Mouse (Mus musculus): ENCODE measurements around the gene Fscn2. TPM values are rescaled to one million over a fixed set of nuclear protein-coding genes. Genes with fewer than 3 reads are reported as not detected.
"Not testable (repeated sequence)": the region's sequence is repeated elsewhere in the genome, so short reads cannot be mapped to it uniquely, and the experiment has no call there.

The Fscn2 gene
- polyA plus RNA-seq, 1 experiment from 2014 or later = 0.62 TPM

DNA sequence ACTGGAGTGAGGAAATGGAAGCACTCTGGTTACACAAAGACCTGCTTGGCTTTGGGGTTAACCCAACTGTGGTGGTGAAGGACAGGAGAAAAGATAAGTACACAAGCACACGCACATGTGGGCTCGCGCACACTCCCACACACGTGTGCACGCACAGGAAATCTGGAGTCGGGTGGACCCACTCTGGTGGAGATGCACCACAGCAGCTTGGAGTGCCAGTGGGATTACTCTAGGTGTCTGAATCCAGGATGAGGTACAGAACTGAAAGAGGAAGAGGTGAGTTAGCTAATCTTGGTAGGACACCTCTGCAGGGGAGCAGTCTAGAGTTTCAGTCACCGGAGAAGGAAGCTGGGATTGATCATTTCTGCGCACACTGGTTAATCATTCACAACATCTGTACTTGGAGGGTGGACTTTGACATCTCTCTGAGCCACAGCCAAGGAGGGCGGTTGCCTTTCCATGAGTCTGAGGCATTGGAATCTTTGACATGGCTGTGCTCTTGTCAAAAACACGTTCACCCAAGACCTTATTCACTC, 21.3 kb upstream of the Fscn2 start:
- ATAC-seq (ENCODE audit: insufficient number of reproducible peaks, insufficient read depth, low FRiP score, low read depth) = no peak
- H3K4me3 ChIP-seq (ENCODE audit: control insufficient read depth in 1 of 2, insufficient read depth in 1 of 2, low read depth in 1 of 2, low read length in 2 of 2) = no peak overlapping the region
- H3K4me2 ChIP-seq (ENCODE audit: low read length) = no peak overlapping the region
- H3K9me3 ChIP-seq (ENCODE audit: control insufficient read depth, low read length) = no peaks in the 10 kb centered on the region
- H3K4me1 ChIP-seq (ENCODE audit: control insufficient read depth in 2 of 2, insufficient read depth in 2 of 2, low read length in 2 of 2) = no peaks in the 10 kb centered on the region
- peaks cover 7% of the 10 kb centered on the region for H3K36me3 ChIP-seq (ENCODE audit: control insufficient read depth, insufficient read depth, low read length)
- H3K9ac ChIP-seq (ENCODE audit: low read length) = no peak overlapping the region
- WGBS = 79% methylated on average over 10 of the region's 10 CpGs
- H3K27ac ChIP-seq (replicated peaks in 1 of 2; ENCODE audit: control insufficient read depth in 1 of 2, insufficient read depth in 1 of 2, low read depth in 2 of 2, low read length in 2 of 2) = no peak overlapping the region
- no peaks in the 10 kb centered on the region for H3K27me3 ChIP-seq (ENCODE audit: control insufficient read depth, insufficient read depth, low read length)

DNA sequence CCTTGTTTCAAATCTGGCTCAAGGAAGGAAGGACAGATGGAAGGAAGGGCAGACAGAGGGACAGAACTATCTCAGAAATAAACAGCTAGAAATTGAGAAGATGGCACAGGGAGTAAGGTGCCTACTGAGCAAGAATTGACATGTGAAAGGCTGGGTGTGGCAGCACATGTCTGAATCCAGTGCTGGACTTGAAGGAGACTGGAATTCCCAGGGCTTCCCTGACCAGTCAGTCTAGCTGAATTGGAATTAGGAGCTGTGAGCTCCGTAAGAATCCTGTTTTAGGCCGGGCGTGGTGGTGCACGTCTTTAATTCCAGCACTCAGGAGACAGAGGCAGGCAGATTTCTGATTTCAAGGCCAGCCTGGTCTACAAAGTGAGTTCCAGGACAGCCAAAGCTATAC, 19.7 kb upstream of the Fscn2 start:
- 91% methylated on average over 4 of the region's 4 CpGs for WGBS
- no peak for ATAC-seq (ENCODE audit: insufficient number of reproducible peaks, insufficient read depth, low FRiP score, low read depth)
- Histone ChIP-seq H3K9ac (ENCODE audit: low read length) (no peak overlapping the region), H3K9me3 (ENCODE audit: control insufficient read depth, low read length) (no peaks in the 10 kb centered on the region), H3K4me1 (ENCODE audit: control insufficient read depth in 2 of 2, insufficient read depth in 2 of 2, low read length in 2 of 2) (0 out of 4 replicates have a peak, but pooled peaks cover 0 to 3% of the 10 kb centered on the region in 2 experiments), H3K27me3 (ENCODE audit: control insufficient read depth, insufficient read depth, low read length) (no peaks in the 10 kb centered on the region), H3K4me3 (ENCODE audit: control insufficient read depth in 1 of 2, insufficient read depth in 1 of 2, low read depth in 1 of 2, low read length in 2 of 2) (no peak overlapping the region), H3K36me3 (ENCODE audit: control insufficient read depth, insufficient read depth, low read length) (peaks cover 17% of the 10 kb centered on the region), H3K4me2 (ENCODE audit: low read length) (no peak overlapping the region), H3K27ac (replicated peaks in 1 of 2; ENCODE audit: control insufficient read depth in 1 of 2, insufficient read depth in 1 of 2, low read depth in 2 of 2, low read length in 2 of 2) (no peak overlapping the region)

GRCm38 (mm10) chr11:120342656-120343160, 18.6 kb upstream of the Fscn2 start:
- 0 out of 4 replicates have a peak, but pooled peaks cover 0 to 3% of the 10 kb centered on the region in 2 experiments for H3K4me1 ChIP-seq (ENCODE audit: control insufficient read depth in 2 of 2, insufficient read depth in 2 of 2, low read length in 2 of 2)
- H3K36me3 ChIP-seq (ENCODE audit: control insufficient read depth, insufficient read depth, low read length) = peaks cover 24% of the 10 kb centered on the region
- ATAC-seq (ENCODE audit: insufficient number of reproducible peaks, insufficient read depth, low FRiP score, low read depth) = no peak
- H3K4me2 ChIP-seq (ENCODE audit: low read length) = no peak overlapping the region
- H3K9ac ChIP-seq (ENCODE audit: low read length) = no peak overlapping the region
- WGBS = 88% methylated on average over 5 of the region's 5 CpGs
- no peak overlapping the region for H3K4me3 ChIP-seq (ENCODE audit: control insufficient read depth in 1 of 2, insufficient read depth in 1 of 2, low read depth in 1 of 2, low read length in 2 of 2)
- H3K27ac ChIP-seq (replicated peaks in 1 of 2; ENCODE audit: control insufficient read depth in 1 of 2, insufficient read depth in 1 of 2, low read depth in 2 of 2, low read length in 2 of 2) = no peak overlapping the region
- H3K27me3 ChIP-seq (ENCODE audit: control insufficient read depth, insufficient read depth, low read length) = no peaks in the 10 kb centered on the region
- H3K9me3 ChIP-seq (ENCODE audit: control insufficient read depth, low read length) = no peaks in the 10 kb centered on the region

GRCm38 (mm10) chr11:120343519-120344309, 17.6 kb upstream of the Fscn2 start:
- H3K4me1 ChIP-seq (ENCODE audit: control insufficient read depth in 2 of 2, insufficient read depth in 2 of 2, low read length in 2 of 2) = 0 out of 4 replicates have a peak, but pooled peaks cover 0 to 3% of the 10 kb centered on the region in 2 experiments
- no peak for ATAC-seq (ENCODE audit: insufficient number of reproducible peaks, insufficient read depth, low FRiP score, low read depth)
- no peak overlapping the region for H3K9ac ChIP-seq (ENCODE audit: low read length)
- no peak overlapping the region for H3K4me2 ChIP-seq (ENCODE audit: low read length)
- H3K9me3 ChIP-seq (ENCODE audit: control insufficient read depth, low read length) = no peaks in the 10 kb centered on the region
- 58% methylated on average over 5 of the region's 5 CpGs for WGBS
- no peak overlapping the region; a peak in 1 of 4 replicates for H3K4me3 ChIP-seq (ENCODE audit: control insufficient read depth in 1 of 2, insufficient read depth in 1 of 2, low read depth in 1 of 2, low read length in 2 of 2)
- H3K27me3 ChIP-seq (ENCODE audit: control insufficient read depth, insufficient read depth, low read length) = no peaks in the 10 kb centered on the region
- H3K27ac ChIP-seq (replicated peaks in 1 of 2; ENCODE audit: control insufficient read depth in 1 of 2, insufficient read depth in 1 of 2, low read depth in 2 of 2, low read length in 2 of 2) = peak overlapping the region in 1 of 2 experiments; percentile 48; a peak in 3 of 4 replicates
- H3K36me3 ChIP-seq (ENCODE audit: control insufficient read depth, insufficient read depth, low read length) = peaks cover 24% of the 10 kb centered on the region

DNA sequence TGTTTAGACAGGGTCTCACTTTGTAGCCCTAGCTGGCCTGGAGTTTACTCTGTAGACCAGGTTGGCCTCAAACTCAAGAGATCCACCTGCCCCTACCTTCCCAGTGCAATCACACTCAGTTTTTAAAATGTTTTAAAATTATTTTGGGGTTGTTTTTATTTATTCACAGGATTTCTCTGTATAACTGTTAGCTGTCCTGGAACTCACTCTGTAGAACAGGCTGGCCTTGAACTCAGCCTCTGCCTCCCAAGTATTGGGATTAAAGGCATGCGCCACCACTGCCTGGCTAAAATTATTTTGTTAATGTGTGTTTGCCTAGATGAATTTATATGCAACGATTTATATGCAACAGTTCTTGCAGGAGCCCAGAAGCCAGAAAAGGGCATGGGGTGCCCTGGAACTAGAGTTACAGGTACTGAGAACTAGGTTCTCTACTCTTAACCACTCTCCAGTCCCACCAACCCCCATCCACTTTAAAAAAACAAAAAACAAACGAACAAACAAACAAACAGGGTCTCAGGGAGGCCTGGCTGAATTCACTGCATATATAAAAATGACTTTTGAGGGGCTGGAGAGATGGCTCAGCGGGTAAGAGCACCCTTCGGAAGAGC, 16.9 kb upstream of the Fscn2 start:
- H3K27ac ChIP-seq (replicated peaks in 1 of 2; ENCODE audit: control insufficient read depth in 1 of 2, insufficient read depth in 1 of 2, low read depth in 2 of 2, low read length in 2 of 2) = peak overlapping the region; percentile 0 to 48; a peak in 3 of 4 replicates
- ATAC-seq (ENCODE audit: insufficient number of reproducible peaks, insufficient read depth, low FRiP score, low read depth) = no peak
- H3K27me3 ChIP-seq (ENCODE audit: control insufficient read depth, insufficient read depth, low read length) = no peaks in the 10 kb centered on the region
- H3K9ac ChIP-seq (ENCODE audit: low read length) = peak overlapping the region; percentile 71; the same call in 1 of the 2 replicates
- peaks cover 24% of the 10 kb centered on the region for H3K36me3 ChIP-seq (ENCODE audit: control insufficient read depth, insufficient read depth, low read length)
- H3K4me3 ChIP-seq (ENCODE audit: control insufficient read depth in 1 of 2, insufficient read depth in 1 of 2, low read depth in 1 of 2, low read length in 2 of 2) = no peak overlapping the region; a peak in 1 of 4 replicates
- H3K4me2 ChIP-seq (ENCODE audit: low read length) = no peak overlapping the region
- H3K4me1 ChIP-seq (ENCODE audit: control insufficient read depth in 2 of 2, insufficient read depth in 2 of 2, low read length in 2 of 2) = peaks cover under 1 to 3% of the 10 kb centered on the region in 2 experiments; a peak in 1 of 4 replicates
- no peaks in the 10 kb centered on the region for H3K9me3 ChIP-seq (ENCODE audit: control insufficient read depth, low read length)
- 41% methylated on average over 5 of the region's 5 CpGs for WGBS

- peak overlapping the region; percentile 20 to 35 for H3K4me3 ChIP-seq (ENCODE audit: control insufficient read depth in 1 of 2, insufficient read depth in 1 of 2, low read depth in 1 of 2, low read length in 2 of 2)
- H3K9me3 ChIP-seq (ENCODE audit: control insufficient read depth, low read length) = no peaks in the 10 kb centered on the region
- H3K9ac ChIP-seq (ENCODE audit: low read length) = peak overlapping the region; percentile 71
- 9% methylated on average over 1 of the region's 1 CpGs for WGBS
- H3K4me1 ChIP-seq (ENCODE audit: control insufficient read depth in 2 of 2, insufficient read depth in 2 of 2, low read length in 2 of 2) = peaks cover 3 to 4% of the 10 kb centered on the region in 2 experiments; a peak in 1 of 4 replicates
- ATAC-seq (ENCODE audit: insufficient number of reproducible peaks, insufficient read depth, low FRiP score, low read depth) = no peak
- peak overlapping the region; percentile 59 for H3K4me2 ChIP-seq (ENCODE audit: low read length)
- H3K27ac ChIP-seq (replicated peaks in 1 of 2; ENCODE audit: control insufficient read depth in 1 of 2, insufficient read depth in 1 of 2, low read depth in 2 of 2, low read length in 2 of 2) = peak overlapping the region; percentile 12 to 48
- H3K27me3 ChIP-seq (ENCODE audit: control insufficient read depth, insufficient read depth, low read length) = no peaks in the 10 kb centered on the region
- peaks cover 24% of the 10 kb centered on the region for H3K36me3 ChIP-seq (ENCODE audit: control insufficient read depth, insufficient read depth, low read length)
Observed at GRCm38 (mm10) chr11:120345067-120345681, 16.2 kb upstream of the Fscn2 start.

DNA sequence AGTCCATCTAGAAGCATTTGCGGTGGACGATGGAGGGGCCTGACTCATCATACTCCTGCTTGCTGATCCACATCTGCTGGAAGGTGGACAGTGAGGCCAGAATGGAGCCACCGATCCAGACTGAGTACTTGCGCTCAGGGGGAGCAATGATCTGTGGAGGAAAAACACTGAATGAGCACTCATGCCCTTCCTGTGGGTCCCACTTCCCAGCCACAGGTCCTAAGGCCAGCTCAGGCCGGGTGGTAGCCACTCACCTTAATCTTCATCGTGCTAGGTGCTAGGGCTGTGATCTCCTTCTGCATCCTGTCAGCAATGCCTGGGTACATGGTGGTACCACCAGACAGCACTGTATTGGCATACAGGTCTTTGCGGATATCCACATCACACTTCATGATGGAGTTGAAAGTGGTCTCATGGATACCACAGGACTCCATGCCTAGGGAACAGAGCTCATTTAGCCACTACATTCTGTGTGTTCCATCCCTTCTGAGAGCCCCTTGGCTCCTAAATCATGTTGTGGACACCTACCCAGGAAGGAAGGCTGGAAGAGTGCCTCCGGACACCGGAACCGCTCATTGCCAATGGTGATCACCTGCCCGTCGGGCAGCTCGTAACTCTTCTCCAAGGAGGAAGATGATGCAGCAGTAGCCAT, 14.8 kb upstream of the Fscn2 start:
- Histone ChIP-seq H3K9ac (ENCODE audit: low read length) (peak overlapping the region; percentile 83), H3K27ac (replicated peaks in 1 of 2; ENCODE audit: control insufficient read depth in 1 of 2, insufficient read depth in 1 of 2, low read depth in 2 of 2, low read length in 2 of 2) (peak overlapping the region; percentile 53 to 66), H3K4me3 (ENCODE audit: control insufficient read depth in 1 of 2, insufficient read depth in 1 of 2, low read depth in 1 of 2, low read length in 2 of 2) (peak overlapping the region; percentile 55 to 57), H3K36me3 (ENCODE audit: control insufficient read depth, insufficient read depth, low read length) (peaks cover 27% of the 10 kb centered on the region), H3K4me1 (ENCODE audit: control insufficient read depth in 2 of 2, insufficient read depth in 2 of 2, low read length in 2 of 2) (peaks cover 12 to 13% of the 10 kb centered on the region in 2 experiments), H3K4me2 (ENCODE audit: low read length) (peak overlapping the region; percentile 71)
- H3K9me3 ChIP-seq (ENCODE audit: control insufficient read depth, low read length); H3K27me3 ChIP-seq (ENCODE audit: control insufficient read depth, insufficient read depth, low read length); ATAC-seq (ENCODE audit: insufficient number of reproducible peaks, insufficient read depth, low FRiP score, low read depth): not testable (repeated sequence)
- 25% methylated on average over 10 of the region's 13 CpGs for WGBS
